Mouse (Mus musculus): Measurements from ENCODE around the gene Slc26a11.

The Slc26a11 gene

GRCm38 (mm10) chr11:119404627-119405026 is 49.3 kb downstream of the Slc26a11 start:
- peak; percentile 66 to 72 for DNase-seq

DNA sequence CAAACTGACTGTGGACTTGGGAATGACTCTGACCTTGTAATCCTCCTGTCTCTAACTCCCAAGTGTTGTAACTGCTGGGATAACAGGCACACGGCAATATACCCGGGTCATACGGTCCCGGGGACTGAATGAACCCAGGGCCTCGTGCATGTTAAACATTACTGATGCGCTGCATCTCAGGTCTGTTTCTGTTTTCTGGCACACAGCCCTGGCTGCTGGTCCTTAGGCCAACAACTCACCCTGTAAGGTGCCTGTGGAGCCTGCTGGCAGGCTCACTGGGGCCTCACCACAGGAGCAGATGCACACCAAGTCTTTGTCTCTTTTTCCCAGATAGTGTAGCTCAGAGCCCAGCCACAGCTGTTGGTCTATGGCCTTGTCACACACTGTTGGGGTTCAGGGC is 52.0 kb downstream of the Slc26a11 start:
- DNase-seq, result no peak

- DNase-seq, result no peak
Measured at GRCm38 (mm10) chr11:119407977-119408376, 52.6 kb downstream of the Slc26a11 start.

- no peak for DNase-seq
Measured at GRCm38 (mm10) chr11:119419327-119420118, 64.2 kb downstream of the Slc26a11 start.

GRCm38 (mm10) chr11:119420426-119420825 is 65.1 kb downstream of the Slc26a11 start:
- no peak for DNase-seq

DNA sequence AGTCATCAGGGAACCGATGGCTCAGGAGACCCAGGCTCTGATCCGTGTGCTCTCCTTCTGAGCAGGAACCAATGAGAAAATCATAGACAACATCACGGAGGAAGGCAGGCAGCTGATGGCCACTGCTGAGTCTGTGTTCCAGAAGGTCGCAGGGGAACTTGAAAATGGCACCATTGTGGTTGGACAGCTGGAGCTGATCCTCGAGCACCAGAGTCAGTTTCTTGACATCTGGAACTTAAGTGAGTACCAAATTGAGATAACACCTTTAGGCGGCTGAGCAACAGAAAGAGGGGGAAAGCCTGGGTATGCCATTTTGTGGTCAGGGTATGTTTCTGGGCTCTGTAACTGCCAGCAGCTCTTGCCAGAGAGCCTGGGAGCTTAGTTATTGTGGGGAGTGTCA is 72.1 kb downstream of the Slc26a11 start:
- no peak for DNase-seq

DNA sequence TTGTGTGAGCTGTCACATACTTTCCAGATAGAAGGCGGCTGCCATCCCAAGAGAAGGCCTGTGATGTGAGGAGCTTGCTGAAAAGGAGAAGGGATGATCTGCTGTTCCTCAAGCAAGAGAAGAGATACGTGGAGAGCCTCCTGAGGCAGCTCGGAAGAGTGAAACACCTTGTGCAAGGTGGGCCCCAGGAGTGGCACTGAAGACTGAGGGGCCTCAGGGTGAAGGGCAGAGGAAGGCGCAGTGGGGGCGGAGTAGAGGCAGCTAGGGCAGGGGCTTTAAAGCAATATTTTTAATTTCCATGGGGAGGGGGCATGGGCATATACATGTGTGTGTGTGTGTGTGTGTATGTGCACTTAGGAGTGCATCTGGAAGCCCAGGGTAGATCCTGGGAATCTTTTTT is 72.6 kb downstream of the Slc26a11 start:
- no peak for DNase-seq

GRCm38 (mm10) chr11:119428649-119429136 is 73.3 kb downstream of the Slc26a11 start:
- DNase-seq, result peak; percentile 60 to 66

Data from B cell, adult 2 months (primary cell).